Mouse (Mus musculus): ENCODE data around the gene Nfatc2.

Nfatc2 gene

GRCm38 (mm10) chr2:168489953-168490352 is 111.5 kb downstream of the Nfatc2 start:
- DNase-seq (ENCODE audit: low spot score in 2 of 2) = no peak

GRCm38 (mm10) chr2:168488158-168488925 is 113.1 kb downstream of the Nfatc2 start:
- DNase-seq (ENCODE audit: low spot score in 2 of 2) = no peak

- no peak for DNase-seq (ENCODE audit: low spot score in 2 of 2)
These were observed 120.3 kb downstream of the Nfatc2 start for GRCm38 (mm10) chr2:168481121-168481520.

- no peak for DNase-seq (ENCODE audit: low spot score in 2 of 2)
These were observed 120.8 kb downstream of the Nfatc2 start for GRCm38 (mm10) chr2:168480692-168481091.

GRCm38 (mm10) chr2:168479930-168480329 is 121.5 kb downstream of the Nfatc2 start:
- DNase-seq (ENCODE audit: low spot score in 2 of 2) = peak in 1 of 2 experiments; percentile 74

GRCm38 (mm10) chr2:168478431-168478830 is 123.0 kb downstream of the Nfatc2 start:
- DNase-seq (ENCODE audit: low spot score in 2 of 2) = no peak

- DNase-seq (ENCODE audit: low spot score in 2 of 2) = no peak
These were observed 128.0 kb downstream of the Nfatc2 start for GRCm38 (mm10) chr2:168473496-168473895.

GRCm38 (mm10) chr2:168472899-168473298 is 128.6 kb downstream of the Nfatc2 start:
- DNase-seq (ENCODE audit: low spot score in 2 of 2) = no peak

- peak in 1 of 2 experiments; percentile 74 for DNase-seq (ENCODE audit: low spot score in 2 of 2)
These were observed 132.4 kb downstream of the Nfatc2 start for GRCm38 (mm10) chr2:168469032-168469431.

GRCm38 (mm10) chr2:168467166-168467565 is 134.3 kb downstream of the Nfatc2 start:
- no peak for DNase-seq (ENCODE audit: low spot score in 2 of 2)

GRCm38 (mm10) chr2:168466066-168466465 is 135.4 kb downstream of the Nfatc2 start:
- no peak for DNase-seq (ENCODE audit: low spot score in 2 of 2)

GRCm38 (mm10) chr2:168465646-168466045 is 135.8 kb downstream of the Nfatc2 start:
- no peak for DNase-seq (ENCODE audit: low spot score in 2 of 2)

- DNase-seq (ENCODE audit: low spot score in 2 of 2) = no peak
These were observed 139.6 kb downstream of the Nfatc2 start for GRCm38 (mm10) chr2:168461865-168462264.

- DNase-seq (ENCODE audit: low spot score in 2 of 2) = no peak
These were observed 141.8 kb downstream of the Nfatc2 start for GRCm38 (mm10) chr2:168459627-168460026.

GRCm38 (mm10) chr2:168458583-168458982 is 142.9 kb downstream of the Nfatc2 start:
- DNase-seq (ENCODE audit: low spot score in 2 of 2) = no peak

- DNase-seq (ENCODE audit: low spot score in 2 of 2) = no peak
These were observed 149.4 kb downstream of the Nfatc2 start for GRCm38 (mm10) chr2:168451714-168452708.

- no peak for DNase-seq (ENCODE audit: low spot score in 2 of 2)
These were observed 150.5 kb downstream of the Nfatc2 start for GRCm38 (mm10) chr2:168450977-168451376.

- DNase-seq (ENCODE audit: low spot score in 2 of 2) = no peak
These were observed 153.4 kb downstream of the Nfatc2 start for GRCm38 (mm10) chr2:168448054-168448453.

- DNase-seq (ENCODE audit: low spot score in 2 of 2) = no peak
These were observed 153.9 kb downstream of the Nfatc2 start for GRCm38 (mm10) chr2:168447601-168448000.

GRCm38 (mm10) chr2:168445211-168445810 is 156.1 kb downstream of the Nfatc2 start:
- DNase-seq (ENCODE audit: low spot score in 2 of 2) = peak in 1 of 2 experiments; percentile 39

- DNase-seq (ENCODE audit: low spot score in 2 of 2) = no peak
These were observed 157.3 kb downstream of the Nfatc2 start for GRCm38 (mm10) chr2:168444126-168444525.

GRCm38 (mm10) chr2:168441494-168441893 is 160.0 kb downstream of the Nfatc2 start:
- DNase-seq (ENCODE audit: low spot score in 2 of 2) = no peak
